Mouse (Mus musculus) erythroblast, adult 5-6 weeks (primary cell): Measurements from ENCODE around the gene Prrx2. TPM values are rescaled to one million over a fixed set of nuclear protein-coding genes. Genes with fewer than 3 reads are reported as not detected.
"Not testable (repeated sequence)": the region's sequence is repeated elsewhere in the genome, so short reads cannot be mapped to it uniquely, and the experiment has no call there.

Experiments
- ATAC-seq: replicated peaks from 2 replicates; pipeline ENCODE4 v1.8.0; 2016; ENCODE audit warnings: moderate number of reproducible peaks, mild to moderate bottlenecking, moderate TSS enrichment, inconsistent platforms; ENCODE audit not compliant: poor library complexity, low FRiP score, severe bottlenecking
- total RNA-seq, 2 experiments: library from RNA; stranded (forward) in 1 of 2; stranded (reverse) in 1 of 2; fragments of 150-400 nt in 1 of 2; fragments of 200-764, 138-1000 nt in 1 of 2; gene quantifications; 2 replicates each; pipeline versions ENCODE4 v1.2.3 to v1.2.4; 2015 to 2017; ENCODE audit warnings: low replicate concordance in 2 of 2

The Prrx2 gene
- total RNA-seq, 2 experiments from 2014 or later, result not detected

GRCm38 (mm10) chr2:30902726-30903722 is 68.3 kb downstream of the Prrx2 start:
- ATAC-seq, result no peak

GRCm38 (mm10) chr2:30904231-30904630 is 69.5 kb downstream of the Prrx2 start:
- no peak for ATAC-seq

DNA sequence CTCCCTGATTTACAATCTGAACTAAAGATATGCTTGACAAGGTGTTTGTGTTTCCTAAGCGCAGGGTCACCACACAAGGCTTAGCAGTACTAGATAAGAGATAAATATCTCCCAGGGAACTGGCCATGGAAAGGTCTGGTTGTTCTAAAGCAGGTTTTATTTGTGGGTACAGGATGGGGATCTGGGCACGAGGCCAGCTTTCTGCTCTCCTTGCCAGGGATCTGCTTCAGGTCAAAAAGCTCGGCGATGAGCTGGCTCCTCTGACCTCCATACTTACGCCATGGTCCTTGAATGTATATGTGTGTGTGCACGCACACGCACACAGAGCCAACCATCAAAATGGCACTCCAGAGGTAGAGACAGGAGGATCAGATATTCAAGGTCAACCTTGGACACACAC is 70.2 kb downstream of the Prrx2 start:
- no peak for ATAC-seq

GRCm38 (mm10) chr2:30905906-30906305 is 71.1 kb downstream of the Prrx2 start:
- ATAC-seq, result no peak

GRCm38 (mm10) chr2:30906641-30907040 is 71.9 kb downstream of the Prrx2 start:
- no peak for ATAC-seq

DNA sequence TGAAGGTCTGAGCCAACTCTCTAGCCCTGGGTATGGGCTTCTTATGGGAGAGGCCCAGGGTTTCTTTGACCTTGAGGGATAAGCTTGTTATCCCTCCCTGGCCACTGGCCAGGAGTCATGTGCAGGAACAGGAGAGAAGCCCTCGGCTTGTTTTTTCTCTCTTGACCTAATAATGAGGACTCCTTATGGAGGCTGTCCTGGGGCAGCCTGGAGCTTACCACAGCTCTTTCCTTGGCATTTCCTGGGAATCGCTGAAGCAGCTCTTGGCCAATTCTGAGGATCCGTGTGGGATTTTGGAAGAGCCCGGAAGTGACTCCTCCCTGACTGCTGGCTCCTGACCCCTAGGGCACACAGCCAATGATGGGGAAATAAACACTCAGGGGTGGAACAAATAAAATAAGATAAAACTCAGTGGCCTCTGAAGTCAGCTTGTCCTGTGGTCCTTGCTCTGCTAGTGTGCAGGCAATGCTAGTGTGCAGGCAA is 77.6 kb downstream of the Prrx2 start:
- ATAC-seq, result no peak

DNA sequence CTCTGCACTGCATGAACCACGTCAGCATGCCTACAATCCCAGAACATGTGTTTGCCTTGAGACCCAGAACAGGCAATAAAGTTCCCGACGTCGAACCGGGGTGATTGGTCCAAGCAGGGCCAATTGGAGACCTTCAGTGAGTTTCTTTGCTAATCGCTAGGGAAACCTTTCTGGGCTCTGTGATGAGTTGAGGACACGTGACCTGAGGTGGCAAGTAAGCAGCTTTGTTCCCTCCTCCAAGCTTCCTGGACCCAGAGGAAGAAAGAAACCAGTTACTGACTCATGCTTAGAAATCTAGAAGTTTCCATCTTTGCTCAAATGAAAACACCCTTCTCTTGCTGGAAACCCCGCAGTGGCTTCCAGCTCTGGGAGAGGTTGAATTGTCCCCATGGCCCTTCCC is 78.2 kb downstream of the Prrx2 start:
- ATAC-seq, result no peak

DNA sequence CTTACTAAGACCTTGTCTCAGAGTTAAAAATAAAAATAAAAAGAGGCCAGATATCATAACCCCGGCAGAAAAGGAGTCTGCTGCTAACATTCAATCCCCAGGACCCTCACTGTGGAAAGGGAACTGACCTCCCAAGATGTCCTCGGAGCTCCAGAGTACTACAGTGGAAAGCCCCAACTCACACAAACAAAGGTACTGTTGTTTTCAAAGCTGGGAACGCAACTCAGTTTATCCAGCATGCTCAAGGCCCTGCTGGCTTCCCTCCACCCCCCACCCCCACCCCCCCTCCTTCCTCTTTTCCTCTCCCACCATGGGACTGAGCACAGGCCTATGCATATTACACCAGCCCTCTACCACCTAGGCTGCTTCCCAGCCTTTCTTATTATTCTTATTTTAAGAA is 80.1 kb downstream of the Prrx2 start:
- no peak for ATAC-seq

- no peak for ATAC-seq
Observed at GRCm38 (mm10) chr2:30915376-30915775, 80.6 kb downstream of the Prrx2 start.

DNA sequence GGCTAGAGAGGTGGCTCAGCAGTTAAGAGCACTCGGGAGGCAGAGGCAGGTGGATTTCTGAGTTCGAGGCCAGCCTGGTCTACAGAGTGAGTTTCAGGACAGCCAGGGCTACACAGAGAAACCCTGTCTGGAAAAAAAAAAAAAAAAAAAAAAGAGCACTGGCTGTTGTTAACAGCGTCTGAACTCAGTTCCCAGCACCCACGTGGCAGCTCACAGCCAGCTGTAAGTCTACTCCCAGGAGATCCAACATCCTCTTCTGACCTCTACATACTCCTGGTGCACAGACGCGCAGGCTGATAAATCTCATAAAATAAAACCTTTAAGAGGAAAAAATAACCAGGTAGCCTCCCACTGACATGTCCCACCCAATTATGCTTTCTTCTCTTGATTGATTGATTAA is 81.2 kb downstream of the Prrx2 start:
- not testable (repeated sequence) for ATAC-seq

GRCm38 (mm10) chr2:30917649-30918048 is 82.9 kb downstream of the Prrx2 start:
- no peak for ATAC-seq

DNA sequence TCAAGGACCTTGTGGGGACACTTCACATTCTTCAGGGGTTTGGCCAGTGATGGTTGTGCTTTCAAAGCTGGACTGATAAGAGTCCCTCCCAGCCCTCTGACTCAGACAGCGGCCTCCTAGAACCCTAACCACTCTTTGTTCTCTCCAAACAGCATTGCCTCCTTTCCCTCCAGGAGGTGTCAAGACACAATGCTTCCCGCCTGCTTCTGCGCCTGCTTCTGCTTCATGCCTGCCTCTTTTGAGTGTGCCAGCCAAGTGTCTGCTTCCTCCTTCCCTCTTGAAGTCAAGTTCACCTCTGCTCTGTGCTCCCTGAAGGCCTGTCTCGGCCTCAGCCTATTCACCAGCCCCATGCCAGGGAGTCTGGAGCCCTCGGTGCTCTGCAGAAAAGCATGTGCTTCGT is 83.4 kb downstream of the Prrx2 start:
- no peak for ATAC-seq

- no peak for ATAC-seq
Observed at GRCm38 (mm10) chr2:30918780-30919329, 84.1 kb downstream of the Prrx2 start.

DNA sequence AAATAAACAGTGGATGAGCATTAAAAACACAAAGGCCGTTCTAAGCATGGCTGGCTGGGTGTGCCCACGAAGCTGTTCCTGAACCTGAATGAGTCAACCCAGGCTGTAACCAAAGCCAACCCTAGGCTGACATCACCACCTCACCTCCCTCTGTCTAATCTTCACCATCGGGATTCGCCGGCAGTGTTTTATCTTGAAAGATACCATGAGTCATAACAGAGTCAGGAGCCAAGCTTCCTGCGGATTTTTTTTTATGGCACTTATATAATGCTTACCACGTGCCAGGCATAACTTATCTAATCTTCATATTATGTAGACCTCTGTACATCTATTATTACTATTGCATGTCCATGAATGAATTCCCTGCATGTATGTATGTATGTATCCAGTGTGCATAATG is 85.4 kb downstream of the Prrx2 start:
- no peak for ATAC-seq

GRCm38 (mm10) chr2:30923099-30923498 is 88.3 kb downstream of the Prrx2 start:
- no peak for ATAC-seq

DNA sequence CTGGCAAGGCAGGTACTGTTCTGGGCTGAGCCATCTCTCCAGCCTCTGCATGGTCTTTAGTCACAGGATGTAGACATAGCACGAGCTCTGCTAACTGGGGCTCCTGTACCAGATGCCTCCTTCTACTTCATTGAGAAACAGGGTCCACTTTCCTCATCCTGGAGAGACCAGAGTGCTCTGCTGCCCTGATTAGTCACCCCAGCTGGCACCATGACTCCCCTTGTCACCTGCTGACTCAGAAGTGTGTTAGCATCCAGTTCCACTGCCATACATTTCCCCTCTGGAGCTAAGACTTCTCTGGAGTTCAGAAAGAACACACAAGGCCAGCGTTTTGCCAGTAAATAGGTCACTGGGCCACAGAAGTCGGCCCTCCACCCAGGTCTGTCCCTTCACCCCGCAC is 90.4 kb downstream of the Prrx2 start:
- ATAC-seq, result no peak

DNA sequence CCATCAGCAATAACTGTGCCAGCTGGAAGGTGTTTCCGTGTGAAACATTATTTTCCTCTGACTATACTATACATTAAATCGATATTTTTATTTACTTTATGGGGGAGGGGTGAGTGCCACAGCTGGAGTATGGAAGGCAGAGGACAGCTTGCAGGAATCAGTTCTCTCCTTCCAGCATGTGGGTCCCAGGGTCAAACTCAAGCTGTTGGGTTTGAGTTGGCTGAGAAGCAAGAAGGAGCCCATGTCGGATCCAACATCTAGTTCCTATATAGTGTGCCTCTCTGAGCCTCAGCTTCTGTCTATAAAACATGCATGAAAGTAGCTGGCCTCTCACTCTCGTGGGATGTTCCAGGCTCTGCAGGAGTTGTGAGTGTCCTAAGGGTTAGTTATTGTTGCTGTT is 91.6 kb downstream of the Prrx2 start:
- no peak for ATAC-seq

GRCm38 (mm10) chr2:30927151-30927781 is 92.5 kb downstream of the Prrx2 start:
- ATAC-seq, result no peak

GRCm38 (mm10) chr2:30927844-30928628 is 93.3 kb downstream of the Prrx2 start:
- peak; percentile 68 for ATAC-seq

DNA sequence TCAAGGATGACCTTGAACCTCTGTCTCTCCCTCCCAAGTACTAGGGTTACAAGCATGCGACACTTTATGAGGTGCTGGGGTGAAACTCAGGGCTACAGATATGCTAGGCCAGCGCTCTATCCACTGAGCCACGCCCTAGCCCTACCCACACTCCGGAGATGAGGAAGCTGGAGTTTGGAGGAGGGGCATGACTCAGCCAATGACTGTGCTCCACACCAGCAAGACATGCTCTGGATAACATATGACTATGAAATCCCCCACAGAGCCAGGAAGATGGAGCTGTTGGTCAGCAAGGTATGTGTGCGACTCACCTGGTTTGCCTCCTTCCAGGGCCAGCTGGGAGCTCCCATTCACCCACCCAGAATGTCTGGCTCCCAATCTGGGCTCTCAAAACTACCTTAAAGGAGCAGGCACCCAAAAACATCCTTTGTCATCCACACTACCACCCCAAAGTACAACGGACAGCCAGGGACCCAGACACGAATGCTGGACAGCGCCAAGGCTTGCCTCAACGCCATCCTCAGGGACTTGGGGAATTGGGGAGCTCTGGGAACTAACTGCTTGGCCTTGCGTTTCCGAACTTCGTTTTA is 94.2 kb downstream of the Prrx2 start:
- ATAC-seq, result peak; percentile 93
